Mouse (Mus musculus) Patski (cell line): ENCODE measurements around the gene Aip. TPM values are rescaled to one million over a fixed set of nuclear protein-coding genes. Genes with fewer than 3 reads are reported as not detected.

Experiments
- ATAC-seq: fragments of 100-300 bp; one replicate; pipeline ENCODE4 v1.8.0; 2021
- CTCF ChIA-PET: fragments of 350-600 bp; sonication (Branson Sonifier 250); formaldehyde crosslinking; loops from one replicate; lab custom pipeline; 2022; ENCODE audit warnings: inconsistent platforms; lab: Charles Lee
- POLR2A ChIA-PET: fragments of 350-600 bp; sonication (Branson Sonifier 250); formaldehyde crosslinking; loops from one replicate; lab custom pipeline; 2022; ENCODE audit warnings: antibody characterized with exemption, inconsistent platforms; lab: Charles Lee
- DNase-seq: peaks from one replicate; pipeline ENCODE4 v3.0.0-alpha.2; 2011; ENCODE audit warnings: low read depth, low spot score
- H3K27me3 ChIP-seq: fragments of 371-371 bp; one replicate; pipeline ENCODE4 v1.5.1; 2021
- CTCF ChIP-seq: fragments of 100-300 bp; IDR thresholded peaks from one replicate; pipeline ENCODE4 v1.5.1; 2021
- in situ Hi-C: fragments of 300-500 bp; cut with MboI; formaldehyde crosslinking; loops from 3 replicates; pipeline ENCODE4 v1.11.1; 2018; ENCODE audit warnings: low pct_unique_long_range_greater_than_20kb, mixed read lengths
- polyA plus RNA-seq: library from polyadenylated mRNA; unstranded; gene quantifications from one replicate; pipeline ENCODE4 v1.2.3, GENCODE M21; 2021

Aip gene
- polyA plus RNA-seq, 1 experiment from 2014 or later: 149 TPM

GRCm38 (mm10) chr19:4153232-4153654, 27.6 kb upstream of the Aip start, which contains the start of gene Ptprcap:
Gene Ptprcap, plus strand, starts transcription at chr19:4153604.
- DNase-seq (no peak), ATAC-seq (no peak)
- CTCF ChIA-PET: interaction anchor here (1.4 kb wide), 1 partner anchor 12 kb away, joined by 3 read pairs; no protein-coding TSS in a partner anchor
- no peak for TF ChIP-seq CTCF
- in situ Hi-C loops: no loop called here
- no peaks in the 10 kb centered on the region for H3K27me3 ChIP-seq
- POLR2A ChIA-PET: interaction anchor here (0.8 to 1.4 kb wide), 3 partner anchors 17 to 43 kb away, joined by 3 to 5 read pairs (median 3); no protein-coding TSS in a partner anchor

GRCm38 (mm10) chr19:4152445-4153231, 27.0 kb upstream of the Aip start:
- ATAC-seq: no peak
- CTCF ChIA-PET: interaction anchor here (1.4 kb wide), 1 partner anchor 11 kb away, joined by 3 read pairs; no protein-coding TSS in a partner anchor
- H3K27me3 ChIP-seq: no peaks in the 10 kb centered on the region
- TF ChIP-seq CTCF: no peak
- POLR2A ChIA-PET: interaction anchor here (0.8 to 1.4 kb wide), 5 partner anchors 18 to 48 kb away, joined by 3 to 5 read pairs (median 3); partner anchors contain the start of gene Ppp1ca
- in situ Hi-C loops: no loop called here
- no peak for DNase-seq

- CTCF ChIA-PET: interaction anchor here (1.4 kb wide), 1 partner anchor 10 kb away, joined by 3 read pairs; no protein-coding TSS in a partner anchor
- ATAC-seq: no peak
- H3K27me3 ChIP-seq: no peaks in the 10 kb centered on the region
- POLR2A ChIA-PET: interaction anchor here (1.0 to 1.4 kb wide), 3 partner anchors 18 to 49 kb away, joined by 3 to 5 read pairs (median 3); partner anchors contain the start of gene Ppp1ca
- in situ Hi-C loops: no loop called here
- no peak for TF ChIP-seq CTCF
- DNase-seq: no peak
Measured at GRCm38 (mm10) chr19:4151898-4152297, 26.2 kb upstream of the Aip start.

- in situ Hi-C loops: no loop called here
Measured at GRCm38 (mm10) chr19:4151488-4151860, 25.8 kb upstream of the Aip start.

GRCm38 (mm10) chr19:4150567-4151487, 25.2 kb upstream of the Aip start:
- ATAC-seq (no peak), DNase-seq (no peak)
- TF ChIP-seq CTCF: no peak
- H3K27me3 ChIP-seq: no peaks in the 10 kb centered on the region
- ChIA-PET CTCF (no interaction called here), POLR2A (interaction anchor here (0.5 to 0.7 kb wide), 2 partner anchors 102 to 115 kb away, joined by 3 read pairs; no protein-coding TSS in a partner anchor)
- in situ Hi-C loops: no loop called here

More at GRCm38 (mm10) chr19:4151488-4151860, 25.8 kb upstream of the Aip start:
- ChIA-PET POLR2A (interaction anchor here (1.4 kb wide), 1 partner anchor 49 kb away, joined by 3 read pairs; no protein-coding TSS in a partner anchor), CTCF (no interaction called here)
- no peaks in the 10 kb centered on the region for H3K27me3 ChIP-seq
- no peak for TF ChIP-seq CTCF
- no peak for ATAC-seq
- DNase-seq: no peak

- POLR2A ChIA-PET: interaction anchor here (0.5 to 1.8 kb wide), 4 partner anchors 16 to 101 kb away, joined by 3 to 4 read pairs (median 3); partner anchors contain the start of gene Rad9a
- TF ChIP-seq CTCF: no peak
Measured at GRCm38 (mm10) chr19:4149764-4150461, 24.3 kb upstream of the Aip start.

GRCm38 (mm10) chr19:4149283-4149682, 23.6 kb upstream of the Aip start:
- ATAC-seq (no peak), DNase-seq (no peak)
- TF ChIP-seq CTCF: no peak
- POLR2A ChIA-PET: interaction anchor here (1.4 to 1.8 kb wide), 2 partner anchors 16 to 52 kb away, joined by 3 to 4 read pairs; partner anchors contain the start of gene Rad9a
- CTCF ChIA-PET: interaction anchor here (1.3 kb wide), 1 partner anchor 20 kb away, joined by 5 read pairs; no protein-coding TSS in a partner anchor
- H3K27me3 ChIP-seq: no peaks in the 10 kb centered on the region
- in situ Hi-C loops: no loop called here

More at GRCm38 (mm10) chr19:4149764-4150461, 24.3 kb upstream of the Aip start:
- H3K27me3 ChIP-seq: no peaks in the 10 kb centered on the region
- ATAC-seq (no peak), DNase-seq (no peak)
- CTCF ChIA-PET: no interaction called here
- in situ Hi-C loops: no loop called here

GRCm38 (mm10) chr19:4148819-4149218, 23.2 kb upstream of the Aip start:
- POLR2A ChIA-PET: interaction anchor here (1.4 to 1.8 kb wide), 2 partner anchors 17 to 53 kb away, joined by 3 to 4 read pairs; partner anchors contain the start of gene Rad9a
- ATAC-seq (peak; percentile 2), DNase-seq (no peak)
- CTCF ChIA-PET: interaction anchor here (1.3 kb wide), 1 partner anchor 20 kb away, joined by 5 read pairs; no protein-coding TSS in a partner anchor
- H3K27me3 ChIP-seq: no peaks in the 10 kb centered on the region
- in situ Hi-C loops: no loop called here
- TF ChIP-seq CTCF: no peak

GRCm38 (mm10) chr19:4148491-4148806, 22.8 kb upstream of the Aip start, which contains the start of gene Coro1b:
Gene Coro1b, plus strand, starts transcription at chr19:4148619.
- in situ Hi-C loops: no loop called here
- TF ChIP-seq CTCF: no peak

More at GRCm38 (mm10) chr19:4148491-4148806, 22.8 kb upstream of the Aip start, which contains the start of gene Coro1b:
- no peaks in the 10 kb centered on the region for H3K27me3 ChIP-seq
- CTCF ChIA-PET: interaction anchor here (1.3 kb wide), 1 partner anchor 21 kb away, joined by 5 read pairs; no protein-coding TSS in a partner anchor
- ATAC-seq (peak; percentile 76), DNase-seq (no peak)
- POLR2A ChIA-PET: interaction anchor here (1.8 kb wide), 1 partner anchor 17 kb away, joined by 4 read pairs; no protein-coding TSS in a partner anchor
